Mouse (Mus musculus): ENCODE measurements at regions not wholly inside any gene's neighbourhood (a gene's known extent, or its start where the extent isn't known, plus 50 kb on each side); places are given as distances from the start of the nearest gene placed in this dataset.

DNA sequence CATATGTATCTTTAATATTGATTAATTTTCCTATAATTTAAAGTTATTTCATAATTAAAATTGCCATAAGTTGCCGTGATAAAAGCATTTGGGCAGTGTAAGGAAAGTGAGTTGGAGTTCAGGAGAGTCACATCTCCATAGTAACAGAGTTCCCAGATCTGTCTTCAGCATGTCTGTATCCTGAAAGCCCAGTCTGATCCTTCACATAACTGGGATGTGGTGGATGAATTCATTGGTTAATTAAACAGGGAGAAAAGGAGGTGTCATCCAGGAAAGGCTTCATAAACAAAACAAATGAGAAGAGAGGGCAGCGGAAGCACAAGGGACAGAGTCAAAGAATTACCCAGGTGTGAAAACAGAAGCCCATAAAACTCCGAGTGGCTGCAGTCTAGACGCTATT, 363.5 kb downstream of the Sec23a start:
- TF ChIP-seq MAFK (IDR thresholded peaks at IDR 0.05; ENCODE audit: insufficient read depth, low read depth, low read length) (no peak), ZC3H11A (IDR thresholded peaks at IDR 0.05; ENCODE audit: borderline replicate concordance, low read depth, low read length) (no peak)
